Mouse (Mus musculus): ENCODE data around the gene 1110051M20Rik. TPM values are rescaled to one million over a fixed set of nuclear protein-coding genes. Genes with fewer than 3 reads are reported as not detected.

The 1110051M20Rik gene
- polyA plus RNA-seq, 1 experiment from 2014 or later: 7.7 TPM

DNA sequence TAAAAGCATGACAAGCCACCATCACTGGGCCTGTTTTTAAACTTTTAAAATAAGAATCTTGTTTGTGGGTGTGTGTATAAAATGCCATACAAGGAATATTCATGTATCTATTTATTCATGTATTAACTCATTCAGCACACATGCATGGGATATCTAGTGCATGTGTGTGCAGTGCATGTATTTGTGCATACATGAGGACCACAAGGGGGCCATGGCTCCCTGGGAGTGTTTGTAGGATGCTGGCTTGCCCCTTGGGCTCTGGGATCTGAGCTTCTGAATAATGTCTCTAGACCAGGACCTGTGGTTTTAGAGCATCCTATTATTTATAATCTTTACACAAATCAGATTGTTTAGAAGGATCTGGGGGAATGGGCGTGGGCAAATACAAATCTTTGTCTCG is 143.7 kb downstream of the 1110051M20Rik start:
- ATAC-seq (ENCODE audit: low read depth): no peak
- no peak for DNase-seq
- Histone ChIP-seq H3K27me3 (no peaks in the 10 kb centered on the region), H3K9ac (no peak overlapping the region), H3K27ac (no peak overlapping the region), H3K36me3 (no peaks in the 10 kb centered on the region), H3K4me2 (no peak overlapping the region), H3K4me3 (replicated peaks) (no peak overlapping the region), H3K4me1 (replicated peaks) (no peaks in the 10 kb centered on the region; the same call in 1 of the 2 replicates), H3K9me3 (replicated peaks) (no peaks in the 10 kb centered on the region)
- WGBS (ENCODE audit: insufficient replicate concordance): 72% methylated on average over 2 of the region's 2 CpGs

DNA sequence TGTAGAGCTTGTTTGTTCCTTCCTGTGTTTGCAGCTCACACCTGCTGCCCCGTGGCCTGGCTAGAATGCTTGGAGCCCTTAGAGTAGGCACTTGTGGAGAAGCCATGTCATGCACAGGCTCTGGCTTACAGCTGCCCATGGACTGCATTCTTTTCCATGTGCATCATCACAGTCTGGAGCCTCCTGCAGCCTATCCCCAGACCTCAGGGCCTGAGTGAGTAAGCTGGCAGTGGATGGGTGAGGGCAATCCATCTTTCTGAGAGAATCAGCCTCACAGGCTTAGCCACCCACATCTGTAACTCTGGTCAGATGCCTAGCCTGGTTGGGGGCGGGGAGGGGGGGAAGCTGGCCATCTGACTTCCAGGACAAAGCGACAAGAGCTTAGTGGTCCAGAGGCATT is 145.3 kb downstream of the 1110051M20Rik start:
- Histone ChIP-seq H3K4me2 (no peak overlapping the region), H3K9ac (no peak overlapping the region), H3K36me3 (no peaks in the 10 kb centered on the region), H3K4me1 (replicated peaks) (no peaks in the 10 kb centered on the region; the same call in 1 of the 2 replicates), H3K27me3 (no peaks in the 10 kb centered on the region), H3K9me3 (replicated peaks) (no peaks in the 10 kb centered on the region), H3K27ac (no peak overlapping the region), H3K4me3 (replicated peaks) (no peak overlapping the region)
- ATAC-seq (ENCODE audit: low read depth) (no peak), DNase-seq (no peak)
- 54% methylated on average over 3 of the region's 3 CpGs for WGBS (ENCODE audit: insufficient replicate concordance)

DNA sequence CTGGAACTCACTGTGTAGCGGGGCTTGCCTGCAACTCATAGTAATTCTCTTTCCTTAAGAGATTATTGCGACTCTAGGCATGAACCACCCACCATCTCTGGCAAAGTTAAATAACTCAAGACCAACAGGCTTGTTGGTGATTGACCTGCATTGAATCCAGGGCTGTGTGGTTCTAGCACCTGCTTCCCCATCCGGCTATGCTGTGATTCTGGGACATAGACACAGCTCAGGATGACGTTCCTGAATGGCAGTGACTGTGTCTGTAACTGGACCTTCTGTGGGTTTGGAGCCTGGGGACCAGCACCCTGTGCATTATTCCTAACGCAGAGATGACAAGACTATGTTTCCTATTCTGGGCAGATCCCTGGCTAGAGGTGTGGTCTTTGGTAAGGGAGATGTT is 148.6 kb downstream of the 1110051M20Rik start:
- Histone ChIP-seq H3K4me1 (replicated peaks) (no peaks in the 10 kb centered on the region), H3K4me2 (no peak overlapping the region), H3K9ac (no peak overlapping the region), H3K36me3 (no peaks in the 10 kb centered on the region), H3K27ac (no peak overlapping the region), H3K4me3 (replicated peaks) (no peak overlapping the region), H3K27me3 (no peaks in the 10 kb centered on the region), H3K9me3 (replicated peaks) (no peaks in the 10 kb centered on the region)
- ATAC-seq (ENCODE audit: low read depth) (no peak), DNase-seq (no peak)
- 63% methylated on average over 5 of the region's 5 CpGs for WGBS (ENCODE audit: insufficient replicate concordance)

DNA sequence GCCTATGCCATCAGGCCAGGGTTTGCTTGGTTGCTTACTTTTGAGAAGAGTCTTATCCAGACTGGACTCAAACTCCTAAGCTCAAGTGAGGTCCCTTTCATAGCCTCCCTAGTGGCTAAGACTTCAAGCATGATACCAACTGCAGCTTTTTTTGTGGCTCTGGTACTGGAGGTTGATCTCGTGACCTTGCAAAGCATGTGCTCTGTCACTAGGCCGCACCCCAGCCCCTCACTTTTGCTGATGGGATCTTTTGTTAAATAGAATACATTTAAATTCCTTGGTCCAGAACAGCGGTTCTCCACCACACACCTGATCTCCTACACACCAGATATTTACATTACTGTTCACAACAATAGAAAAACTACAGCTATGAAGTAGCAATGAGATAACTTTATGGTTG is 150.3 kb downstream of the 1110051M20Rik start:
- 74% methylated on average over 3 of the region's 3 CpGs for WGBS (ENCODE audit: insufficient replicate concordance)
- no peaks in the 10 kb centered on the region for H3K36me3 ChIP-seq
- no peak overlapping the region for H3K9ac ChIP-seq
- no peaks in the 10 kb centered on the region for H3K27me3 ChIP-seq
- DNase-seq: no peak
- no peak overlapping the region for H3K4me3 ChIP-seq (replicated peaks)
- ATAC-seq (ENCODE audit: low read depth): no peak
- no peak overlapping the region for H3K4me2 ChIP-seq
- no peaks in the 10 kb centered on the region for H3K4me1 ChIP-seq (replicated peaks)
- no peak overlapping the region for H3K27ac ChIP-seq
- no peaks in the 10 kb centered on the region for H3K9me3 ChIP-seq (replicated peaks)

DNA sequence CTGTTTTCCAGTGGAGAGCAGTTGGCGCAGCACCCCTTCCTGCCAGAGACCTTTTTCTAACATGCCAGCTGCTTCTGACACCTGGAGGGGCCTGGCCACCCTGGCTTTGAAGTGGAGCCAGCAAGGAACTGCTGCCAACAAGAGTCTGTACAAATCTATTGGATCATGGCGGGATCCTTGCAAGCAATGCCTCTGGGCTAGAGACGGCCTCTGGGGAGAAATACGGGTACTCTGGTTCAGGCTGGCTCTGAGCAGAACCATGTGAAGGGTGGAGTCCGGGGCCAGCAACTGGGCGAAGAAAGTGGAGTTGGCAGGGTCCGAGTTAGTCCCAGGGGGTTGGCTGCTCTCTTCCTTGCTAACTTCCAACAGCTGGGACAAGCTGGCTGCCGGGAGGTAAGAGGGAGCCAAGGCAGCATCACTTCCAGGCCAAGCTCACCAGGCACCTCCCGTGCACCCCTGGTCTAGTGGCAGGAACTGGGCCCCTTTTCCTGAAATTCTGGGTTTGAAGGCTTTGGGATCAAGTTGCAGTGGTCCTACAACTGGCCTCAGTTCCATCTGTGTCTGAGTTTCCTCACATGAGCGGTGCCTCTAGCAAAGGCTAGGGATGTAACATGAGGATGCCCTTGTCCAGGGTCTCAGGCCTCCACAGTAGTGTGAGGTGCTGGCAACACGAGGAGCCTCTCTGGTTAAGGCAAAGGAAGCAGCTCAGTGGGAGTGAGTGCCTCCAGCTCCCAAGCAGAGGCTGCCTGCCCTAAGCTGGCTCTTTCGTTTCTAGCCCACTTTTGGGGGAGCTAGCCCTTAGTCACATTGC is 153.1 kb downstream of the 1110051M20Rik start:
- Histone ChIP-seq H3K4me3 (replicated peaks) (no peak overlapping the region), H3K4me1 (replicated peaks) (peaks cover 11% of the 10 kb centered on the region), H3K36me3 (no peaks in the 10 kb centered on the region), H3K27ac (no peak overlapping the region), H3K27me3 (no peaks in the 10 kb centered on the region), H3K4me2 (no peak overlapping the region), H3K9ac (no peak overlapping the region), H3K9me3 (replicated peaks) (no peaks in the 10 kb centered on the region)
- DNase-seq: no peak
- ATAC-seq (ENCODE audit: low read depth): no peak
- 71% methylated on average over 12 of the region's 12 CpGs for WGBS (ENCODE audit: insufficient replicate concordance)

DNA sequence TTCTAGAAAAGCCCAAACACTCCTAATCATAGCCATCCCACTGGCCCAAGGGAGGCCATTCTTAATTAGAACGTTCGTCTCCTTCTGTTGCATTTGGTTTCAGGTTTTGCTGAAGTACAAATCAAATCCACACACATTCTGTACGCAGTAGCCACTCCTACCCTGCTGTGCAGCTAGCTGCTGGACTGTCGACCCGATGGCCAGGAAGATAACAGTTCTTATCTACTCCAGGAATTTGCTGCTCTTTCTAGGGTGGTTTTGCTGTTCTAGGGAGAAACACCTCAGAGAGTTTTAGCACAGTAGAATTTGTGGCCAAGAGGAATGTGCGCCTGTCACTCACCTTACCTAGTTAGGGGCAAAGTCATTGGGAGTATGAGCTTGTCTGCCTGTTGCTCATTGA is 156.9 kb downstream of the 1110051M20Rik start:
- DNase-seq: no peak
- H3K4me3 ChIP-seq (replicated peaks): no peak overlapping the region
- no peak overlapping the region for H3K4me2 ChIP-seq
- 33% methylated on average over 6 of the region's 6 CpGs for WGBS (ENCODE audit: insufficient replicate concordance)
- no peak overlapping the region for H3K9ac ChIP-seq
- H3K9me3 ChIP-seq (replicated peaks): no peaks in the 10 kb centered on the region
- ATAC-seq (ENCODE audit: low read depth): peak; percentile 39; the same call in 1 of the 2 replicates
- H3K4me1 ChIP-seq (replicated peaks): peaks cover 11% of the 10 kb centered on the region
- no peaks in the 10 kb centered on the region for H3K27me3 ChIP-seq
- H3K27ac ChIP-seq: no peak overlapping the region
- no peaks in the 10 kb centered on the region for H3K36me3 ChIP-seq

DNA sequence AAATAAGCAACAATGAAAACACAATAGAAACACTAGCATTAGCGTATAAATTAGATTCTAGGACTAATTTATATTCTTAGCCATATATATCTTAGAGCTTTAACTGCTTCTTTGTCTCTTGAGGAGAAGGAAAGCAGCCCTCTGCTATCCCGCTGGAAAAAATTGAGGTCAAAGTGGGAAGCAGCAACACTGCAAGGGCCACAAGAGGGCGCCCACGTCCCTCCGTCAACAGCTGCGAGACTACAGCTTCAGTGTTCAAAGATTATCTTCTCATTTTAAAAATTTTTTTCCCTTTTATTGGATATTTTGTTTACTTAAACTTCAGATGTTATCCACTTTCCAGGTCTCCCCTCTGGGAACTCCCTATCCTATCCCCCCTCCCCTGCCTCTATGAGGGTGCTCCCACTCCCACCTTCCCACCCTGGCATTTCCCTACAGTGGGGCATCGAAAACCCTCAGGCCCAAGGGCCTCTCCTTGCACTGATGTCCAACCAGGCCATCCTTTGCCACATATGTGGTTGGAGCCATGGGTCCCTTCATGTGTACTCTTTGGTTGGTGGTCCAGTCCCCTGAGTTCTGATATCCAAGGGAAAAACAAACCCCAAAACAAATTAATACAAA is 158.5 kb downstream of the 1110051M20Rik start:
- no peak overlapping the region for H3K27ac ChIP-seq
- H3K4me3 ChIP-seq (replicated peaks): no peak overlapping the region
- H3K4me1 ChIP-seq (replicated peaks): peaks cover 19% of the 10 kb centered on the region
- ATAC-seq (ENCODE audit: low read depth) (no peak), DNase-seq (peak; percentile 54)
- H3K36me3 ChIP-seq: no peaks in the 10 kb centered on the region
- H3K9me3 ChIP-seq (replicated peaks): no peaks in the 10 kb centered on the region
- no peaks in the 10 kb centered on the region for H3K27me3 ChIP-seq
- H3K9ac ChIP-seq: no peak overlapping the region
- no peak overlapping the region for H3K4me2 ChIP-seq
- 13% methylated on average over 7 of the region's 7 CpGs for WGBS (ENCODE audit: insufficient replicate concordance)

DNA sequence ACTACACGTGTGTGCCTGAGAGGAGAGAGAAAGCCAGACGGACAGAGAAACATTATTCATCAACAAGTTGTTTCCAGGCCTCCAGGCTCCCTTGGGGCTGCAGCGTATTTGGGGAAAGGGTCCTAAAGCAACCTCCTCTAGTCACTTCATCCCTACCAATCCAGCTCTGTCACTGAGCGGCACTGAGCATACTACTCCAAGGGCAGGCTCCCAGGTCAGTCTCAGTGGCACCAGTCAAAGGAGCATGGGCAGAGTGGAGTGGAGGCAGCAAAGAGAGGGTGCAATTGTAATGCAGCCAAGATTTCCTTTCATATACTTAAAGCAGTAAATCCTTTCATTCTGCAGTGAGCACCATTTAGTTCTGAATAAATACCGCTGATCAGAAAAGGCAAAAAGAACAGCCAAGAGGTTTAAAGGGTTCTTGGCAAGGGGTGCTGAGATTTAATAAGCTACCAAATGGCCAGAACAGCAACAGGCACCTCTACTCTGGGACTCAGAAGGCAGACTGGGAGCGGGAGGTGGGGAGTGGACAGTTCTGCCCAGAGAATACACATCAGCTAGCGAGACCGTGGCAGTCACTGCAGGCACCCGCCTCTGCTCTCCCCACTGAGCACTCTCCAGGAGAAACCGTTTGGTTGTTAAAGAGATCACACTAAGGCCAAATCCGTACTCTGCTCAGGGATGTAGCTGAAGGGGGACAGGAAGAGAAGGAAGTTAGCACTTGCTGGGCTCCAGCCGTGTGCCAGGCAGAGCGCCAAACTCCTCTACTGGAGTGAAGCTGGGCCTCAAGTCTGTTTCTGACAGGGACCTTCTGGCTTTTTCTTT is 159.9 kb downstream of the 1110051M20Rik start:
- no peak for ATAC-seq (ENCODE audit: low read depth)
- 61% methylated on average over 13 of the region's 13 CpGs for WGBS (ENCODE audit: insufficient replicate concordance)

DNA sequence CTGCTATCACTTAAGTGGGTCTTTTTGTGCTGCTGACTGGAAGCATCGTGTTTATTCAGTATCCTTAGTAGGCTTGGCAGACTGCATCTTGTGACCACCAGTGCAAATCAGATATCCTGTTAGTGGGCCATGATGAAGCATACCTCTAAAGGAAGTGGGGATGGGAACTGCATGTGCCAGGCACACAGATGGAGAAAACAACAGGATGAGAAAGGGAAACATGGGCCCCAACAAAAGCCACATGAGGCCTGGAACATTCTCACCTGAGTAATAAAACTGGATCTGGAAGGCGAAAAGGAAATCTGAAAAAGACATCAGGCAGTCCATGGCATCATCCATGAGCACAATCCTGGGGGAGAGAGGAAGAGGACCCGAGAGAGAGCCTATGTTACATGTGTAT is 160.5 kb downstream of the 1110051M20Rik start:
- peaks cover 26% of the 10 kb centered on the region for H3K4me1 ChIP-seq (replicated peaks)
- H3K36me3 ChIP-seq: no peaks in the 10 kb centered on the region
- no peak overlapping the region for H3K27ac ChIP-seq
- no peak for DNase-seq
- no peaks in the 10 kb centered on the region for H3K9me3 ChIP-seq (replicated peaks)
- no peak for ATAC-seq (ENCODE audit: low read depth)
- WGBS (ENCODE audit: insufficient replicate concordance): 45% methylated on average over 3 of the region's 3 CpGs
- no peak overlapping the region for H3K4me3 ChIP-seq (replicated peaks)
- no peaks in the 10 kb centered on the region for H3K27me3 ChIP-seq
- H3K4me2 ChIP-seq: no peak overlapping the region
- no peak overlapping the region for H3K9ac ChIP-seq

More for the DNA sequence above, 159.9 kb downstream of the 1110051M20Rik start:
- Histone ChIP-seq H3K4me1 (replicated peaks) (peaks cover 20% of the 10 kb centered on the region), H3K27me3 (no peaks in the 10 kb centered on the region), H3K27ac (no peak overlapping the region), H3K9ac (no peak overlapping the region), H3K36me3 (no peaks in the 10 kb centered on the region), H3K4me3 (replicated peaks) (no peak overlapping the region), H3K4me2 (no peak overlapping the region), H3K9me3 (replicated peaks) (no peaks in the 10 kb centered on the region)
- no peak for DNase-seq

DNA sequence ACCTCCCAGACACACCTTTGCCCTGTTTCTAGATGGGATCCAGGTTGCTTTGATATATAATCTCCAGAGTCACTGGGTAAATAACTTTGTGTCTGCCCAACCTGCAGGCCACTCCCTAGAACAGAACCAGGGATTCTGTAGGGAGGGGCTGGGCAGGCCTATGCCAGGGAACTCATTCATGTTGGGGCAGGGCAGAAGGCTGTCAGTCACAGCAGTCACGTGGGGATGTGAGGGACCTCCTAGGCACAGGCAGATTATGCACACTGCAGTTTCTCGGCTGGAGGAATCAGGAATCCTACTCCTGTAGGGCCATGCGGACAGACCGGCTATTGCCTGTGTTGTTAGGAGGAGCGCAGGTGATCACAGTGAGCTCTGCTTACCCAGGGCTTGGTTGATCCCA is 163.1 kb downstream of the 1110051M20Rik start:
- WGBS (ENCODE audit: insufficient replicate concordance): 66% methylated on average over 5 of the region's 5 CpGs
- H3K4me2 ChIP-seq: no peak overlapping the region
- H3K4me3 ChIP-seq (replicated peaks): no peak overlapping the region
- H3K4me1 ChIP-seq (replicated peaks): peaks cover 18% of the 10 kb centered on the region
- no peak overlapping the region for H3K27ac ChIP-seq
- H3K9me3 ChIP-seq (replicated peaks): no peaks in the 10 kb centered on the region
- ATAC-seq (ENCODE audit: low read depth) (peak; percentile 35; the same call in 1 of the 2 replicates), DNase-seq (no peak)
- H3K27me3 ChIP-seq: no peaks in the 10 kb centered on the region
- H3K9ac ChIP-seq: no peak overlapping the region
- peaks cover 9% of the 10 kb centered on the region for H3K36me3 ChIP-seq

DNA sequence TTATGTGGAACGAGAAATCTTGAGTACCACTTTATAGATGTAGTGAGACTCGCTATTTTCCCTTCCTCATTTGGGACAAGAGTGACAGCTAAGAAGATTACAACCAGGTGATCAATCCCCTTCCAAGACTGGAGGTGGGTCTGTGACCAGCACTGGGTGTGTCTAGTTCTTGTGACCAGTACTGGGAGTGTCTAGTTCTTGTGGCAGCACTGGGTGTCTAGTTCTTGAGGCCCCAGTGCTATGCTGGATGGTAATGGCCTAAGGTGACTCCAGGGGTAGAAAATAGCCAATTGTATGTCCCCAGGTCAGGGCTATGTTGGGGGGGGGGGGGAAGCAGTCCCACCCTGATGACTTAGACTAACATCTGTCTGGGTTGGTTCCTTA is 165.1 kb downstream of the 1110051M20Rik start:
- Histone ChIP-seq H3K36me3 (peaks cover 29% of the 10 kb centered on the region), H3K27me3 (no peaks in the 10 kb centered on the region), H3K27ac (no peak overlapping the region), H3K9me3 (replicated peaks) (no peaks in the 10 kb centered on the region), H3K9ac (no peak overlapping the region), H3K4me2 (no peak overlapping the region), H3K4me3 (replicated peaks) (no peak overlapping the region), H3K4me1 (replicated peaks) (peaks cover 18% of the 10 kb centered on the region)
- ATAC-seq (ENCODE audit: low read depth) (no peak), DNase-seq (no peak)
- WGBS (ENCODE audit: insufficient replicate concordance): 55% methylated on average over 2 of the region's 2 CpGs
